Mouse (Mus musculus) myocyte (in vitro differentiated cells): ENCODE measurements around the gene Fgf14. TPM values are rescaled to one million over a fixed set of nuclear protein-coding genes. Genes with fewer than 3 reads are reported as not detected.
"Not testable (repeated sequence)": the region's sequence is repeated elsewhere in the genome, so short reads cannot be mapped to it uniquely, and the experiment has no call there.

Source experiments
- H3K27me3 ChIP-seq: one replicate; pipeline ENCODE4 v1.6.1; 2011; ENCODE audit not compliant: control insufficient read depth, insufficient read depth, insufficient read length
- H3K36me3 ChIP-seq: one replicate; pipeline ENCODE4 v1.6.1; 2011; ENCODE audit not compliant: control insufficient read depth, insufficient read depth
- H3K4me2 ChIP-seq: one replicate; pipeline ENCODE4 v1.6.1; 2011; ENCODE audit warnings: low read depth, control low read depth
- H3K4me3 ChIP-seq: one replicate; pipeline ENCODE4 v1.5.1; 2011; ENCODE audit warnings: mild to moderate bottlenecking, control low read depth, moderate library complexity
- H3K79me2 ChIP-seq: one replicate; pipeline ENCODE4 v1.6.1; 2011; ENCODE audit not compliant: control insufficient read depth, insufficient read depth
- H3ac ChIP-seq: one replicate; pipeline ENCODE4 v1.6.1; 2011; ENCODE audit not compliant: control insufficient read depth, insufficient read length
- CEBPB ChIP-seq: IDR thresholded peaks from 2 replicates; pipeline ENCODE4 v1.6.1; 2011; ENCODE audit warnings: mild to moderate bottlenecking, moderate library complexity; ENCODE audit not compliant: poor library complexity, insufficient read depth, severe bottlenecking
- E2F4 ChIP-seq: IDR thresholded peaks from one replicate; pipeline ENCODE4 v1.6.1; 2011; ENCODE audit warnings: mild to moderate bottlenecking, control low read depth, moderate library complexity; ENCODE audit not compliant: insufficient read depth
- MAX ChIP-seq: IDR thresholded peaks from one replicate; pipeline ENCODE4 v1.6.1; 2011; ENCODE audit warnings: low read depth, mild to moderate bottlenecking, control low read depth
- MYOD1 ChIP-seq, 3 experiments: IDR thresholded peaks; one replicate each; pipeline ENCODE4 v1.6.1; 2011; ENCODE audit warnings: control low read depth in 2 of 3, low read depth in 2 of 3, mild to moderate bottlenecking in 2 of 3, moderate library complexity in 1 of 3; ENCODE audit not compliant: insufficient read length in 2 of 3, control insufficient read depth in 1 of 3
- MYOG ChIP-seq, 3 experiments: IDR thresholded peaks; one replicate each; pipeline ENCODE4 v1.6.1; 2011; ENCODE audit warnings: control low read depth in 2 of 3, low read depth in 2 of 3, mild to moderate bottlenecking in 2 of 3; ENCODE audit not compliant: insufficient read length in 2 of 3, control insufficient read depth in 1 of 3, insufficient read depth in 1 of 3
- POLR2A ChIP-seq: IDR thresholded peaks from one replicate; pipeline ENCODE4 v1.6.1; 2011; ENCODE audit warnings: low read depth, mild to moderate bottlenecking, control low read depth, moderate library complexity; ENCODE audit not compliant: insufficient read length
- POLR2AphosphoS2 ChIP-seq: IDR thresholded peaks from one replicate; pipeline ENCODE4 v1.6.1; 2011; ENCODE audit warnings: low read depth, control low read depth; ENCODE audit not compliant: insufficient read length
- REST ChIP-seq: IDR thresholded peaks from one replicate; pipeline ENCODE4 v1.6.1; 2011; ENCODE audit warnings: mild to moderate bottlenecking, control low read depth, moderate library complexity; ENCODE audit not compliant: insufficient read depth, insufficient read length
- SRF ChIP-seq: IDR thresholded peaks from one replicate; pipeline ENCODE4 v1.6.1; 2011; ENCODE audit warnings: low read depth; ENCODE audit not compliant: control insufficient read depth, insufficient read length
- TCF12 ChIP-seq: IDR thresholded peaks from one replicate; pipeline ENCODE4 v1.6.1; 2011; ENCODE audit warnings: mild to moderate bottlenecking, control low read depth; ENCODE audit not compliant: poor library complexity, insufficient read depth, severe bottlenecking
- TCF3 ChIP-seq: IDR thresholded peaks from one replicate; pipeline ENCODE4 v1.6.1; 2011; ENCODE audit warnings: low read depth, control low read depth; ENCODE audit not compliant: insufficient read length
- USF1 ChIP-seq: IDR thresholded peaks from one replicate; pipeline ENCODE4 v1.6.1; 2011; ENCODE audit warnings: low read depth, mild to moderate bottlenecking, control low read depth, moderate library complexity
- polyA plus RNA-seq: library from polyadenylated mRNA; unstranded; fragments of >200 nt; fragmentation: generic; extraction: Trizol; gene quantifications from one replicate; pipeline ENCODE4 v1.2.1, GENCODE M21; 2012; ENCODE audit warnings: missing spikeins

The Fgf14 gene
- polyA plus RNA-seq, 1 experiment = not detected

GRCm38 (mm10) chr14:124566445-124566844 is 110.5 kb downstream of the Fgf14 start:
- Histone ChIP-seq H3K4me3 (no peak overlapping the region), H3K36me3 (no peaks in the 10 kb centered on the region), H3K27me3 (no peaks in the 10 kb centered on the region), H3ac (no peak overlapping the region), H3K4me2 (no peak overlapping the region), H3K79me2 (no peaks in the 10 kb centered on the region)
- TF ChIP-seq SRF = no peak
- TF ChIP-seq E2F4 = no peak
- TF ChIP-seq POLR2AphosphoS2 = no peak
- TF ChIP-seq TCF3 = no peak
- no peak for TF ChIP-seq MYOD1 (IDR thresholded peaks at IDR 0.05; ENCODE audit: control insufficient read depth in 1 of 3, insufficient read length in 2 of 3, low read depth in 2 of 3)
- no peak for TF ChIP-seq TCF12
- TF ChIP-seq POLR2A = no peak
- TF ChIP-seq REST = no peak
- TF ChIP-seq USF1 = no peak
- TF ChIP-seq CEBPB = no peak
- TF ChIP-seq MAX = no peak
- TF ChIP-seq MYOG (IDR thresholded peaks at IDR 0.05; ENCODE audit: control insufficient read depth in 1 of 3, insufficient read depth in 1 of 3, insufficient read length in 2 of 3, low read depth in 2 of 3) = no peak

DNA sequence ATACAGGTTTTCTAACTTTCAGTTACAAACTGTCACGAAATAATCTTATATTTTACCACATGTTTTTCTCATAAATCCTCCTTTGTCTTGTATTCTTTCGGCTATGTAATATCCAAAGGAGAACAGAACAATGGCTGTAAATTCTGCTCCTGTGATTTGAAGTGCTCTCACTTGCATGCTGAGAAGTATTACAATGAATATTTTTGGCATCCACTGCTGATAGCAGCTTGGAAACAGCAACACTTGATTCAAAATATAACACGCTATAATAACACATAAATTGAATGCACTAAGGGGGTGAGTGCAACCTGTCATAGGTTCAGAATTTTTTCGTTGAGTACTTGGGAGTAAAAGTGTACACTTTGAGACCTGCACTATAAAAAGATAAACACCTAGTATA is 115.4 kb downstream of the Fgf14 start:
- TF ChIP-seq CEBPB (no peak), USF1 (no peak), E2F4 (no peak), REST (no peak), MAX (no peak), TCF3 (no peak), POLR2AphosphoS2 (no peak), MYOG (IDR thresholded peaks at IDR 0.05; ENCODE audit: control insufficient read depth in 1 of 3, insufficient read depth in 1 of 3, insufficient read length in 2 of 3, low read depth in 2 of 3) (no peak), SRF (no peak), TCF12 (no peak), POLR2A (no peak), MYOD1 (IDR thresholded peaks at IDR 0.05; ENCODE audit: control insufficient read depth in 1 of 3, insufficient read length in 2 of 3, low read depth in 2 of 3) (no peak)

DNA sequence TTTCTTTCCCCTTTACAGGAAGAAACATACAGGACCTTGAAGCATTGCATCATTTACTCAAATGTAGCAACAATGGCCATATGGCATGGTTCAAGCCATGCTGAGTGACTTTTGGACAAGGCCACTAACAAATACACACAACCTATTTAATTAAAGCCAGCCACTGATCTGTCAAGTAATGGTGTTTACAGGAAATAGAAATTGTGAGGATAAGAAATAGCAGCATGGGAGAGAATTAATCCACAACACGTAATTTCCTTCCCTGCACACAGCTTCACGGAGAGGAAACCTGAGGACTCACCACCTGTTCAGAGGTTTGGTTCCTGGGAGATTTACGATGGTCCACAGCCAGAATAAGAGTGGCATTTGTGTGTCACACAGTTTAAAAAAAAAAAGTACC is 140.8 kb downstream of the Fgf14 start:
- Histone ChIP-seq H3K4me3 (no peak overlapping the region), H3K27me3 (no peaks in the 10 kb centered on the region), H3ac (no peak overlapping the region), H3K36me3 (no peaks in the 10 kb centered on the region), H3K4me2 (no peak overlapping the region), H3K79me2 (no peaks in the 10 kb centered on the region)
- no peak for TF ChIP-seq MYOD1 (IDR thresholded peaks at IDR 0.05; ENCODE audit: control insufficient read depth in 1 of 3, insufficient read length in 2 of 3, low read depth in 2 of 3)
- TF ChIP-seq CEBPB = no peak
- no peak for TF ChIP-seq POLR2AphosphoS2
- TF ChIP-seq TCF3 = no peak
- no peak for TF ChIP-seq MYOG (IDR thresholded peaks at IDR 0.05; ENCODE audit: control insufficient read depth in 1 of 3, insufficient read depth in 1 of 3, insufficient read length in 2 of 3, low read depth in 2 of 3)
- no peak for TF ChIP-seq E2F4

More for the DNA sequence above, 115.4 kb downstream of the Fgf14 start:
- Histone ChIP-seq H3K4me3 (no peak overlapping the region), H3K4me2 (no peak overlapping the region), H3ac (no peak overlapping the region), H3K27me3 (no peaks in the 10 kb centered on the region), H3K79me2 (no peaks in the 10 kb centered on the region), H3K36me3 (no peaks in the 10 kb centered on the region)

DNA sequence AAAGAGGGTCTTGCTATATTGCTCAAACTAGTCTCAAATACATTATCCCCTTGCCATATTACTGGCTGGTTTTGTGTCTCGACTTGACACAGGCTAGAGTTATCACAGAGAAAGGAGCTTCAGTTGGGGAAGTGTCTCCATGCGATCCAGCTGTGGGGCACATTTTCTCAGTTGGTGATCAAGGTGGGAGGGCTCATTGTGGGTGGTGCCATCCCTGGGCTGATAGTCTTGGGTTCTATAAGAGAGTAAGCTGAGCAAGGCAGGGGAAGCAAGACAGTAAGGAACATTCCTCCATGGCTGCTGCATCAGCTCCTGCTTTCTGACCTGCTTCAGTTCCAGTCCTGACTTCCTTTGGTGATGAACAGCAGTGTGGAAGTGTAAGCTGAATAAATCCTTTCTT is 141.6 kb downstream of the Fgf14 start:
- H3K4me3 ChIP-seq, H3K4me2 ChIP-seq, H3ac ChIP-seq, H3K27me3 ChIP-seq, H3K36me3 ChIP-seq, H3K79me2 ChIP-seq: not testable (repeated sequence)

- H3K36me3 ChIP-seq = no peaks in the 10 kb centered on the region
- no peak overlapping the region for H3K4me2 ChIP-seq
- H3K79me2 ChIP-seq = no peaks in the 10 kb centered on the region
- TF ChIP-seq POLR2AphosphoS2 = no peak
- TF ChIP-seq MAX = no peak
- TF ChIP-seq E2F4 = no peak
- no peak for TF ChIP-seq SRF
- no peak for TF ChIP-seq TCF12
- no peak for TF ChIP-seq TCF3
- no peak for TF ChIP-seq REST
- TF ChIP-seq MYOD1 (IDR thresholded peaks at IDR 0.05; ENCODE audit: control insufficient read depth in 1 of 3, insufficient read length in 2 of 3, low read depth in 2 of 3) = no peak
- TF ChIP-seq POLR2A = no peak
- TF ChIP-seq CEBPB = no peak
- TF ChIP-seq USF1 = no peak
- TF ChIP-seq MYOG (IDR thresholded peaks at IDR 0.05; ENCODE audit: control insufficient read depth in 1 of 3, insufficient read depth in 1 of 3, insufficient read length in 2 of 3, low read depth in 2 of 3) = no peak
- no peak overlapping the region for H3ac ChIP-seq
- no peak overlapping the region for H3K4me3 ChIP-seq
- H3K27me3 ChIP-seq = no peaks in the 10 kb centered on the region
These were observed 144.9 kb downstream of the Fgf14 start for GRCm38 (mm10) chr14:124532051-124532450.
